Mouse (Mus musculus) Patski (cell line): ENCODE data around the gene Junb. TPM values are rescaled to one million over a fixed set of nuclear protein-coding genes. Genes with fewer than 3 reads are reported as not detected.

Experiments
- ATAC-seq: fragments of 100-300 bp; one replicate; pipeline ENCODE4 v1.8.0; 2021
- CTCF ChIA-PET: fragments of 350-600 bp; sonication (Branson Sonifier 250); formaldehyde crosslinking; loops from one replicate; lab custom pipeline; 2022; ENCODE audit warnings: inconsistent platforms; lab: Charles Lee
- POLR2A ChIA-PET: fragments of 350-600 bp; sonication (Branson Sonifier 250); formaldehyde crosslinking; loops from one replicate; lab custom pipeline; 2022; ENCODE audit warnings: antibody characterized with exemption, inconsistent platforms; lab: Charles Lee
- DNase-seq: peaks from one replicate; pipeline ENCODE4 v3.0.0-alpha.2; 2011; ENCODE audit warnings: low read depth, low spot score
- H3K27me3 ChIP-seq: fragments of 371-371 bp; one replicate; pipeline ENCODE4 v1.5.1; 2021
- CTCF ChIP-seq: fragments of 100-300 bp; IDR thresholded peaks from one replicate; pipeline ENCODE4 v1.5.1; 2021
- in situ Hi-C: fragments of 300-500 bp; cut with MboI; formaldehyde crosslinking; loops from 3 replicates; pipeline ENCODE4 v1.11.1; 2018; ENCODE audit warnings: low pct_unique_long_range_greater_than_20kb, mixed read lengths
- polyA plus RNA-seq: library from polyadenylated mRNA; unstranded; gene quantifications from one replicate; pipeline ENCODE4 v1.2.3, GENCODE M21; 2021

The Junb gene
- polyA plus RNA-seq, 1 experiment from 2014 or later = 280 TPM

DNA sequence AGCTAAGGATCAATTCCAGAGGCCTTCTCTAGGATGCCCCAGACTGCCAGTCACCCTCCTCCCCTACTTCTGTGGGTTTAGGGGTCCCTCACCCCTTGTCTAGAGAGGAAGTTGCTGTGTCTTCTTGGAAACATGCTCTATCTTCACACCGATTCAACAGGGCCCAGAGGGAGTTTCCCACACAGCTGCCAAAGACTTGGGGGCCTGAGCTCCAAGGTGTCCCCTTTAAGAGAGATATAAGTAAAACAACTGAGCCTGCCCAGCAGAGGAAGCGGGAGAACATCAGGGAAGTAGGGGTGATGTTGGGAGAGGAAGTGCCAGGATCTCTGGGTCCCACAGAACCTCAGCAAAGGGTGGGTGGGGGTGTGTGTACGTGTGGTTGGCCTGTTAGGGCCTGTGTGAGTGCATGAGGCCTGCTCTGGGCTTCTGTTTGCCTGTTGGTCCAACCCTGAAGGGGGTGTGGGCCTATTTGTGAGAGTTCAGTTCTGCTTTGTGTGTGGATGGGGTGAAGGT lies 4.0 kb upstream of the Junb start:
- no peak for TF ChIP-seq CTCF
- in situ Hi-C loops = loop anchor here (10.0 kb wide), 2 partner anchors 318 to 778 kb away; partner anchors contain the start of gene Ier2
- no peaks in the 10 kb centered on the region for H3K27me3 ChIP-seq
- no peak for DNase-seq
- ATAC-seq = no peak
- POLR2A ChIA-PET = no interaction called here
- CTCF ChIA-PET = no interaction called here

GRCm38 (mm10) chr8:84981644-84982498 lies 3.4 kb upstream of the Junb start:
- no peak for TF ChIP-seq CTCF
- POLR2A ChIA-PET = interaction anchor here (2.0 to 9.8 kb wide), 3 partner anchors 6 to 89 kb away, joined by 5 to 225 read pairs (median 15); partner anchors contain the start of genes Dhps, Gm49661, Hook2 and Prdx2
- no peaks in the 10 kb centered on the region for H3K27me3 ChIP-seq
- in situ Hi-C loops = loop anchor here (10.0 kb wide), 2 partner anchors 317 to 777 kb away; partner anchors contain the start of gene Ier2
- ATAC-seq (no peak), DNase-seq (no peak)
- CTCF ChIA-PET = interaction anchor here (13.4 kb wide), 1 partner anchor 9 kb away, joined by 351 read pairs; the partner anchor contains the start of gene Hook2

DNA sequence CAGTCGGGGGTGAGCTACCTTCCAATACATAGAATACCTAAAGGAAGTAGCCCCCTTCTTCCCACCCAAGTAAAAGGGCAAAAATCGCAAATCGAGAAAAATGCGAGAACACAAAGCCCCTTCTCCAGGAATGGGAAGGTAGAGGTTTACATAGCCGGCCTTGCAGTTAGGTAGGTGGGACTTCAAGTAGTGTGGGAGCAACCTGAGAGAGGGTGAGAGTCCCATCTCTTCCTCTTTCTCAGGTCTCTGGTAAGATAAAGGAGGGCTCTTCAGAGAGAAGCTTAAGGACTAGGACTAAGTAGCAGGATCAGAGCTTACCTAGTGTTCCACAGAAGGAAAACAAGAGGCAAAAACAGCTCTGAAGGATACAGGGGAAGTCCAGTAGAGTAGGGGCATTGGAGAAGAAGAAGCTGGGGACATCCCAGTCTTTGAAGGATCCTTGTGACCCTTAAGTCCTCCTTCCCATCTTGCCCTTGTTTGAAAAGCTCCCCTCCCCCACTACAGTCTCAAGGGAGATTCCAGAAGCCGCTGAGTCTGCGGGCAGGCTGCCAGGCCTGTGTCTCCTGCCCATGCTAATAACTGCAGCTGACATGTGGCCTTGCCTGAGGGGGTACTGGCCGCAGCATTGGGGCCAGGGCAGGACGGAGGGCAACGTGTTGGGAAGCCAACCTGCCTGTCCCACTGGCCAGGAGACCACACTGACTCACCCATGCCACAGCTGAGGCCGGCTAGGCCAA lies 2.3 kb upstream of the Junb start:
- POLR2A ChIA-PET = interaction anchor here (1.3 to 9.8 kb wide), 5 partner anchors 7 to 90 kb away, joined by 3 to 225 read pairs (median 5); partner anchors contain the start of genes Dhps, Gm49661, Hook2 and Prdx2
- peak; percentile 100 for DNase-seq
- no peaks in the 10 kb centered on the region for H3K27me3 ChIP-seq
- in situ Hi-C loops = loop anchor here (10.0 kb wide), 2 partner anchors 316 to 776 kb away; partner anchors contain the start of gene Ier2
- ATAC-seq = peak; percentile 6
- CTCF ChIA-PET = interaction anchor here (13.4 kb wide), 1 partner anchor 10 kb away, joined by 351 read pairs; the partner anchor contains the start of gene Hook2
- TF ChIP-seq CTCF = no peak

DNA sequence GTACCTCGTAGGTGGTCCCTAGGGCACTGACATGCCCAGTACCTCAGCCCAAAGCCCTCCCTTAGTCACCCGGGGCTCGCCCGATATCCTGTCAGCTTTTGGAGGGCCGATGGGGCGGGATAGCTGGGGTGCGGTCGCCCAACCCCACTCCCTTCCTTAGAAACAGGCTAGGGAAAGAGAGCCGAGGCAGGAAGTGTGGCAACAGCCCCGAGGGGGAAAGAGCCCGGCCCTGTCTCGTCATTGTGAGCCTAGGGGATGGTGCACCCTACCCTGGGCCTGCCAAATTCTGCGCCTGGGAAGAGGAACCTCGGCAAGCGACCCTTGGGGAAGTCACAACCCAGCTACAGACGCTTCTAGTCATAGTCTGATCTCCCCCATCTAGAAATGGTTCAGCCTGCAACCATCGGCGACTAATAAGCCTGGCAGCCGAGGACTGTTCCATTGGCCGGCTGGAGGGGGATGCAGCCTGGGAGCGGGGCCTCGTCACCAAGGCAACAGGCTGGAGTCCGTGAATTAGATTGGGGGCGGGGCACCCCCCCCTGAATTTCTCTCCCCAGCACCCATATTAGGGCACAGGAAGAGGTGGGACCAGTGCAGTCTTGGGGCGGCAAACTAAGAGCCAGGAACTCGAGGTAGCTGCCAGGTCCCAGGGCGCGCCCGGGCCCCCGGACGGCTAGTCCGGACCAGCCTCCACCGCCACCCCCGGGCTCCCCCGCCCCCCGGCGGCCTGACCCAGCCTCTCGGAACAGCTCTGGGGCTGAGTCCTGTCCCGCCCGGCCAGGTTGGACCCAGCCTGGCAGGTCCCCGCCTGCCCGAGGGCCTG lies 1.3 kb upstream of the Junb start:
- peak; percentile 22 for ATAC-seq
- in situ Hi-C loops = loop anchor here (10.0 kb wide), 2 partner anchors 315 to 775 kb away; partner anchors contain the start of gene Ier2
- TF ChIP-seq CTCF = no peak
- CTCF ChIA-PET = interaction anchor here (13.4 kb wide), 1 partner anchor 11 kb away, joined by 351 read pairs; the partner anchor contains the start of gene Hook2
- H3K27me3 ChIP-seq = no peaks in the 10 kb centered on the region
- DNase-seq = no peak
- POLR2A ChIA-PET = interaction anchor here (1.3 to 9.8 kb wide), 5 partner anchors 8 to 91 kb away, joined by 3 to 225 read pairs (median 5); partner anchors contain the start of genes Dhps, Gm49661, Hook2 and Prdx2

- ChIA-PET POLR2A (interaction anchor here (0.5 to 9.8 kb wide), 7 partner anchors 9 to 320 kb away, joined by 3 to 225 read pairs (median 5); partner anchors contain the start of genes Gm49661, Hook2, Prdx2 and Rnaseh2a), CTCF (interaction anchor here (1.0 to 13.4 kb wide), 2 partner anchors 13 to 21 kb away, joined by 4 to 351 read pairs; partner anchors contain the start of gene Hook2)
- no peak for TF ChIP-seq CTCF
- in situ Hi-C loops = no loop called here
- ATAC-seq (no peak), DNase-seq (no peak)
- no peaks in the 10 kb centered on the region for H3K27me3 ChIP-seq
Measured at GRCm38 (mm10) chr8:84977435-84978247, 877 bp downstream of the Junb start.

DNA sequence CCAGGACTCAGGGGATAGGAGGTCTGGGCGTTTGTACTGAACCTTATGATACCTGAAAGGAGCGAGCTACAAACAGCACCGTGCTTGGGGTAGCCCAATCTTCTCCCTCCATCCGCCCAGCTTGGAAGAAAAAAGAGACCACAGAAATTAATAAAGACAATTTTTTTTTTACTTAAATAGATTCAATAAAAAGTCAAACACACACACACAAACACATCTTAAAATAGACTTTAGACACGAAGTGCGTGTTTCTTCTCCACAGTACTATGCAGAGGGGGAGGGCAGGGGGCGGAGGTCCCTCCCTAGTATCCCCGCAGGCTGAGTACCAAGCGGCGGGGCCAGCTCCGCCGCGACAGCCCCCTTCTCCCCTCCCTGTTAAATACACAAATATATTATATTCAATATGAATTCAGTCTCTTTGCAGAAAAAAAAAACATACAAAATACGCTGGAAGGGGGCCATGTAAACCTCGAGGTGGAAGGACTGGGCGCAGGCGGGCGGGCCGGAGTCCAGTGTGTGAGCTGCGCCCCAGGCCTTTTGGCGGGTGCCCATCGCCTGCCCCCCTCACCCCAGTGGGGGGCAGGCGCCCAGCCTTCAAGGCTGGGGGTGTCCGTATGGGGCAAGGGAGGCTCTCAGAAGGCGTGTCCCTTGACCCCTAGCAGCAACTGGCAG lies 1.6 kb downstream of the Junb start:
- in situ Hi-C loops = no loop called here
- ChIA-PET CTCF (interaction anchor here (3.0 to 13.4 kb wide), 2 partner anchors 8 to 14 kb away, joined by 24 to 351 read pairs; partner anchors contain the start of gene Hook2), POLR2A (interaction anchor here (0.9 to 9.8 kb wide), 5 partner anchors 8 to 50 kb away, joined by 3 to 225 read pairs (median 7); partner anchors contain the start of genes Gm49661, Hook2, Prdx2 and Rnaseh2a)
- no peak for DNase-seq
- no peaks in the 10 kb centered on the region for H3K27me3 ChIP-seq
- TF ChIP-seq CTCF = no peak
- no peak for ATAC-seq

GRCm38 (mm10) chr8:84976031-84976762 lies 2.3 kb downstream of the Junb start:
- POLR2A ChIA-PET = interaction anchor here (0.9 to 9.8 kb wide), 7 partner anchors 9 to 50 kb away, joined by 3 to 225 read pairs (median 7); partner anchors contain the start of genes Hook2 and Trir
- no peak for DNase-seq
- no peak for TF ChIP-seq CTCF
- ATAC-seq = peak; percentile 24
- in situ Hi-C loops = no loop called here
- no peaks in the 10 kb centered on the region for H3K27me3 ChIP-seq
- CTCF ChIA-PET = interaction anchor here (1.8 to 13.4 kb wide), 5 partner anchors 8 to 62 kb away, joined by 8 to 351 read pairs (median 24); partner anchors contain the start of gene Hook2
